Mouse (Mus musculus) hindbrain, postnatal 0 days (tissue): Measurements from ENCODE around the gene Atad2b. TPM values are rescaled to one million over a fixed set of nuclear protein-coding genes. Genes with fewer than 3 reads are reported as not detected.
A peak's percentile ranks its signal among the peaks of the same experiment; 100 is the strongest.

Experiments used
- ATAC-seq: fragments of 200-750 bp; cut with Nextera tagmentation; 2 replicates; pipeline ENCODE4 v1.8.0; 2017; ENCODE audit warnings: mild to moderate bottlenecking, moderate TSS enrichment, moderate library complexity
- DNase-seq: peaks from one replicate; pipeline ENCODE4 v3.0.0-alpha.2; 2015; ENCODE audit warnings: low spot score
- H3K27ac ChIP-seq: fragments of 300-500 bp; sonication (generic); 2 replicates; pipeline ENCODE4 v1.5.1; 2014; ENCODE audit warnings: mild to moderate bottlenecking
- H3K27me3 ChIP-seq: fragments of 300-500 bp; sonication (generic); 2 replicates; pipeline ENCODE4 v1.6.1; 2014; ENCODE audit warnings: low read length, mixed read lengths; ENCODE audit not compliant: insufficient read depth
- H3K36me3 ChIP-seq: fragments of 300-500 bp; sonication (generic); 2 replicates; pipeline ENCODE4 v1.6.1; 2014; ENCODE audit warnings: low read length, mixed read lengths; ENCODE audit not compliant: insufficient read depth
- H3K4me1 ChIP-seq: fragments of 300-500 bp; sonication (generic); 2 replicates; pipeline ENCODE4 v1.6.1; 2014; ENCODE audit warnings: antibody characterized with exemption, low read length, mixed read lengths; ENCODE audit not compliant: insufficient read depth
- H3K4me2 ChIP-seq: fragments of 300-500 bp; sonication (generic); 2 replicates; pipeline ENCODE4 v1.6.1; 2014; ENCODE audit warnings: low read depth, mild to moderate bottlenecking, low read length, moderate library complexity, mixed read lengths
- H3K4me3 ChIP-seq: fragments of 300-500 bp; sonication (generic); 2 replicates; pipeline ENCODE4 v1.5.1; 2014; ENCODE audit warnings: low read length
- H3K9ac ChIP-seq: fragments of 300-500 bp; sonication (generic); replicated peaks from 2 replicates; pipeline ENCODE4 v1.6.1; 2014; ENCODE audit warnings: mild to moderate bottlenecking, low read length, moderate library complexity, mixed read lengths
- H3K9me3 ChIP-seq: fragments of 300-500 bp; sonication (generic); 2 replicates; pipeline ENCODE4 v1.6.1; 2016; ENCODE audit warnings: low read length, mixed read lengths
- CTCF ChIP-seq: IDR thresholded peaks from 2 replicates; pipeline ENCODE4 v1.5.1; 2016; ENCODE audit warnings: antibody characterized with exemption, control low read depth, low read depth
- WGBS: fragments of 180-500 bp; shearing (Covaris S2); extraction: QIAGEN DNeasy Blood & Tissue Kit; methylation state at CpG from one replicate; pipeline ENCODE4 v1.1.7; 2014; 5-methylcytosine and 5-hydroxymethylcytosine counted together
- polyA plus RNA-seq: library from polyadenylated mRNA; unstranded; fragments of >200 nt; fragmentation: Nextera tagmentation; extraction: Ambion mirVana; gene quantifications from 2 replicates; pipeline ENCODE4 v1.2.1, GENCODE M21; 2015
- total RNA-seq: library from RNA; depleted of rRNA; stranded (reverse); fragments of >200 nt; gene quantifications from 2 replicates; pipeline ENCODE4 v1.2.3, GENCODE M21; 2014; rRNA removed

The Atad2b gene
- total and polyA plus RNA-seq, 2 experiments from 2014 or later = 8.4 to 25.0 TPM

DNA sequence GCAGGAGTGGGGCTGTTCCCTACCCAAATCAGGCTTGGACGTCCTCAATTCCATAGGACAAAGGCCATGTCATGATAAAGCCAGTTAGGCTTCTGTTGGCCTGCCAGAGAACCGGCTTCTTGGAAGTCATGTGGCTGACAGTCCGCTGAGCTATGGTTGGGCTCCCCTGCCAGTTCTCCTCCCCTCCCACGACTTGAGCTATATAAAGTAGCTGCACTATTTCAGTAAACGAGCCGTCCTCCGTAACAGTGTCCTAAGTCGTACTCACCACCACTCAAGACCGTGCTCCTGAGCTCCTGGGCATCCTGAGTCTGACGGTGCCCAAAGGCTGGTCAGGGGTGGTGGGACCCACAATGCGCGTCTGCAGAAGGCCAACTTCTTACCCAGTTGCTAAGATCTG is 156.0 kb downstream of the Atad2b start:
- Histone ChIP-seq H3K4me1 (no peaks in the 10 kb centered on the region), H3K27ac (no peak overlapping the region), H3K9me3 (no peaks in the 10 kb centered on the region), H3K4me2 (no peak overlapping the region), H3K36me3 (no peaks in the 10 kb centered on the region), H3K27me3 (no peaks in the 10 kb centered on the region), H3K9ac (no peak overlapping the region), H3K4me3 (no peak overlapping the region)
- no peak for DNase-seq
- no peak for ATAC-seq
- TF ChIP-seq CTCF = no peak
- WGBS = 88% methylated on average over 12 of the region's 12 CpGs

DNA sequence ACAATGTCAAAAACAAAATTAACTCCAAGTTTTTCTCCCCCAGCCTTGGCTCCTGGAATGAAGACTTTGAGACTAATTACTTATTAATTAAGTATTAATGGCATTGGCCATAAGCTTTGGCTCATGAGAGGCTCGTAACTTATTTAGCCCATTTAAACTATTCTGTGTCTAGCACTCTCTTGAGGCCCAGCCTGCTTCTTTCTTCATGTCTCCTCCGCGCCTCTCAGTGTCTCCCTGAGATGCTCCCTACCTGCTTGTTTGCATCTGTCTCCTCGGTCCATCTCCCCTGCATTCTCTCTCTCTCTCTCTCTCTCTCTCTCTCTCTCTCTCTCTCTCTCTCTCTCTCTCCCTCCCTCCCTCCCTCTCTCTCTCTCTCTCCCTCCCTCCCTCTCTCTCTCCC is 164.3 kb downstream of the Atad2b start:
- Histone ChIP-seq H3K9ac (no peak overlapping the region), H3K4me1 (no peaks in the 10 kb centered on the region), H3K36me3 (peaks cover 29% of the 10 kb centered on the region), H3K27ac (no peak overlapping the region), H3K4me2 (no peak overlapping the region), H3K9me3 (no peaks in the 10 kb centered on the region), H3K27me3 (no peaks in the 10 kb centered on the region), H3K4me3 (no peak overlapping the region)
- WGBS = 78% methylated on average over 4 of the region's 4 CpGs
- ATAC-seq (no peak), DNase-seq (no peak)
- no peak for TF ChIP-seq CTCF

- 96% methylated on average over 5 of the region's 5 CpGs for WGBS
- H3K27me3 ChIP-seq = no peaks in the 10 kb centered on the region
- no peak overlapping the region for H3K4me2 ChIP-seq
- no peaks in the 10 kb centered on the region for H3K9me3 ChIP-seq
- peaks cover 29% of the 10 kb centered on the region for H3K36me3 ChIP-seq
- DNase-seq (no peak), ATAC-seq (no peak)
- H3K4me3 ChIP-seq = no peak overlapping the region
- H3K27ac ChIP-seq = no peak overlapping the region
- TF ChIP-seq CTCF = no peak
- H3K9ac ChIP-seq = no peak overlapping the region
- peaks cover 12% of the 10 kb centered on the region for H3K4me1 ChIP-seq
Measured at GRCm38 (mm10) chr12:5084714-5085113, 167.6 kb downstream of the Atad2b start.

GRCm38 (mm10) chr12:5087787-5088519 is 170.8 kb downstream of the Atad2b start:
- Histone ChIP-seq H3K27me3 (no peaks in the 10 kb centered on the region), H3K9ac (no peak overlapping the region), H3K4me1 (peaks cover 12% of the 10 kb centered on the region), H3K4me3 (no peak overlapping the region), H3K9me3 (no peaks in the 10 kb centered on the region), H3K36me3 (peaks cover 33% of the 10 kb centered on the region), H3K27ac (0 out of 2 replicates have a peak overlapping the region, but pooled peaks have one; percentile 26), H3K4me2 (peak overlapping the region; percentile 23; the same call in 1 of the 2 replicates)
- DNase-seq (peak; percentile 89), ATAC-seq (peak; percentile 64)
- 15% methylated on average over 10 of the region's 10 CpGs for WGBS
- no peak for TF ChIP-seq CTCF

- Histone ChIP-seq H3K4me2 (no peak overlapping the region), H3K36me3 (peaks cover 27% of the 10 kb centered on the region; the same call in 1 of the 2 replicates), H3K4me1 (peaks cover 12% of the 10 kb centered on the region), H3K27me3 (no peaks in the 10 kb centered on the region), H3K4me3 (no peak overlapping the region), H3K9ac (0 out of 2 replicates have a peak overlapping the region, but pooled peaks have one; percentile 24), H3K27ac (peak overlapping the region; percentile 41), H3K9me3 (no peaks in the 10 kb centered on the region)
- DNase-seq (no peak), ATAC-seq (0 out of 2 replicates have a peak, but pooled peaks have one; percentile 12)
- WGBS = 24% methylated on average over 1 of the region's 1 CpGs
- TF ChIP-seq CTCF = no peak
Measured at GRCm38 (mm10) chr12:5088639-5089038, 171.5 kb downstream of the Atad2b start.

Other genes starting within 250 kb of the Atad2b start
- 0.99 and 2.2 TPM in 2 replicates for gene Fam228a, start 178.9 kb upstream of the Atad2b start, total RNA-seq
- gene Fam228a, start 178.9 kb upstream of the Atad2b start, polyA plus RNA-seq = 0.49 and 0.84 TPM in 2 replicates
- gene Pfn4, start 148.3 kb upstream of the Atad2b start, total RNA-seq = 5.9 and 13.0 TPM in 2 replicates
- 19.9 and 22.7 TPM in 2 replicates for gene Pfn4, start 148.3 kb upstream of the Atad2b start, polyA plus RNA-seq
- 3.7 and 4.2 TPM in 2 replicates for gene Fam228b, start 148.1 kb upstream of the Atad2b start, total RNA-seq
- 8.1 and 9.3 TPM in 2 replicates for gene Fam228b, start 148.1 kb upstream of the Atad2b start, polyA plus RNA-seq
- gene Sf3b6, start 99.8 kb upstream of the Atad2b start, total RNA-seq = 64.7 and 77.8 TPM in 2 replicates
- gene Sf3b6, start 99.8 kb upstream of the Atad2b start, polyA plus RNA-seq = 299 and 347 TPM in 2 replicates
- 73.2 and 77.4 TPM in 2 replicates for gene Fkbp1b, start 75.8 kb upstream of the Atad2b start, total RNA-seq
- 101 and 103 TPM in 2 replicates for gene Fkbp1b, start 75.8 kb upstream of the Atad2b start, polyA plus RNA-seq
- gene Wdcp, start 74.0 kb upstream of the Atad2b start, total RNA-seq = 9.9 and 10.3 TPM in 2 replicates
- 14.5 and 15.0 TPM in 2 replicates for gene Wdcp, start 74.0 kb upstream of the Atad2b start, polyA plus RNA-seq
- 3.6 and 3.8 TPM in 2 replicates for gene Mfsd2b, start 43.0 kb upstream of the Atad2b start, total RNA-seq
- 1.5 and 1.8 TPM in 2 replicates for gene Mfsd2b, start 43.0 kb upstream of the Atad2b start, polyA plus RNA-seq
- 19.0 and 26.1 TPM in 2 replicates for gene Ubxn2a, start 9.6 kb upstream of the Atad2b start, total RNA-seq
- gene Ubxn2a, start 9.6 kb upstream of the Atad2b start, polyA plus RNA-seq = 49.2 and 50.8 TPM in 2 replicates